ENCODE assay signal across 17 mouse cellular contexts in the genomic region with DNA sequence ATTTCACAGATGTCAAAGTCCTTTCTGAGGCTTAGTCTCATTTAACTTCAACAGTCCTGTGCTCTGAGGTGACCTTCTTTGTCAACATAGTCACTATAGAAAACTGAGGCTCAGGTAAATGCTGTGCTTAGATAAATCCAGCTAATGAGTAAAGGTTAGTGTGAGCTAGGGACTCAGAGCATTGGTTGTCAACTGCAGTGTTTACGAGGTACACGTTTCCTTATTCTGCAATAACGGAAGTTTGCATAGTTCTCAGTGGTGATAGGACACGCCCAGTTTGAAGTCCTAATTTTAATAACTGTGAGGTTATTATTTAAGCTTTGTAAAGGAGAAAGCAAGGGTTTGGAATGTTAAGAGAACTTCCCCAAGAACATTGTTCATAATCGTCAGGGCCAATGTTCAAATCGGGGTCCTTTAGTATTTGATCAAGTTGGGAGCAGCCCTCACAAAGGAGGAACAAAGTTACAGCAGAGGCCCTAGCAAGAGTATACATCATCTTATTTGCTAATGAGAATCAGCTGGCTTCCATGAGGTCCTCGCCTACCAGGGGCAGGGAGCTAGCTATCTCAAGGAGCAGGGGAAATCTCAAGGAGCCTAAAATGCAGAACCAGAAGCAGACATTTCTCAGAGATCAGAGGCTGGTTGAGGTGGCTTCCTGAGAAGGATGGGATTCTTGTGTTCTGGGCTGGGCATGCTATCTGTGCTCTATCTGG.
DNase-seq lines count a peak whose midpoint lies in the region; ATAC-seq lines count a peak whose summit lies in the region.
"Had no signal": no experiment of that assay in that cellular context is flagged by ENCODE, and none has a peak within 500 bp of the region (broad histone marks: within the 10 kb centered on the region; RNA-seq: fewer than 3 reads in every experiment).

No protein-coding gene starts in this region.

- no peaks in the 10 kb centered on the region for H3K36me3 ChIP-seq in embryonic facial prominence, embryonic 11.5 days (replicated peaks; ENCODE audit: control insufficient read depth, insufficient read depth, low read depth, low read length)
- H3K36me3 ChIP-seq in intestine, embryonic 16.5 days (ENCODE audit: control insufficient read depth, insufficient read depth, low read length): no peaks in the 10 kb centered on the region
- H3K36me3 ChIP-seq: hindbrain, embryonic 13.5 days; kidney, embryonic 15.5 days; limb, embryonic 15.5 days; liver, embryonic 15.5 days had no signal

- H3K4me2 ChIP-seq in embryonic facial prominence, embryonic 11.5 days (ENCODE audit: low read depth, low read length): no peak overlapping the region
- H3K4me2 ChIP-seq in intestine, embryonic 16.5 days (ENCODE audit: low read depth, low read length): no peak overlapping the region
- H3K4me2 ChIP-seq: heart, embryonic 11.5 days; hindbrain, embryonic 13.5 days; kidney, embryonic 15.5 days; limb, embryonic 15.5 days; liver, embryonic 15.5 days had no signal

- H3K9ac ChIP-seq in embryonic facial prominence, embryonic 11.5 days (replicated peaks; ENCODE audit: low read length): no peak overlapping the region
- no peak overlapping the region for H3K9ac ChIP-seq in intestine, embryonic 16.5 days (ENCODE audit: low read depth, low read length)
- H3K9ac ChIP-seq: hindbrain, embryonic 13.5 days; kidney, embryonic 15.5 days; limb, embryonic 15.5 days; liver, embryonic 15.5 days had no signal

- no peaks in the 10 kb centered on the region for H3K9me3 ChIP-seq in embryonic facial prominence, embryonic 11.5 days (replicated peaks; ENCODE audit: control insufficient read depth, low read length)
- H3K9me3 ChIP-seq in intestine, embryonic 16.5 days (ENCODE audit: control insufficient read depth, low read length): no peaks in the 10 kb centered on the region
- H3K9me3 ChIP-seq: hindbrain, embryonic 13.5 days; kidney, embryonic 15.5 days; limb, embryonic 15.5 days; liver, embryonic 15.5 days had no signal

- H3K4me1 ChIP-seq in embryonic facial prominence, embryonic 11.5 days (ENCODE audit: control insufficient read depth, insufficient read depth, low read length): no peaks in the 10 kb centered on the region
- no peaks in the 10 kb centered on the region for H3K4me1 ChIP-seq in intestine, embryonic 16.5 days (ENCODE audit: control insufficient read depth, insufficient read depth, low read length)
- H3K4me1 ChIP-seq: hindbrain, embryonic 13.5 days; kidney, embryonic 15.5 days; liver, embryonic 15.5 days had no signal

- no peak for ATAC-seq in embryonic facial prominence, embryonic 11.5 days (replicated peaks; ENCODE audit: insufficient number of reproducible peaks, low FRiP score, low TSS enrichment, low read depth)
- peak; percentile 98 for ATAC-seq in intestine, embryonic 16.5 days
- 0 out of 2 replicates have a peak, but pooled peaks have one; percentile 43 for ATAC-seq in monocyte, adult 5-6 weeks (replicated peaks; ENCODE audit: insufficient number of reproducible peaks, low FRiP score, low TSS enrichment, poor library complexity, severe bottlenecking)
- ATAC-seq: forebrain, embryonic 14.5 days; inflammation-experienced regulatory T-cells, adult 6 months had no signal

- DNase-seq in 3T3-L1 (ENCODE audit: low read depth, low spot score): peak; percentile 14
- DNase-seq in embryonic facial prominence, embryonic 11.5 days (ENCODE audit: low spot score): peak; percentile 37
- no peak for DNase-seq in kidney, postnatal 36 days
- no peak for DNase-seq in urinary bladder, adult 2 months (ENCODE audit: low spot score)
- no peak for DNase-seq in right cerebral cortex, postnatal 14 days
- DNase-seq: cerebellum, adult 9-10 months; lung, postnatal 10 days; thymus, adult 2 months had no signal

- H3K4me3 ChIP-seq in embryonic facial prominence, embryonic 11.5 days (ENCODE audit: low read depth, low read length): no peak overlapping the region
- H3K4me3 ChIP-seq in intestine, embryonic 16.5 days (ENCODE audit: low read length): no peak overlapping the region
- H3K4me3 ChIP-seq: hindbrain, embryonic 13.5 days; kidney, embryonic 15.5 days; limb, embryonic 15.5 days; liver, embryonic 15.5 days had no signal

- no peaks in the 10 kb centered on the region for H3K27me3 ChIP-seq in embryonic facial prominence, embryonic 11.5 days (ENCODE audit: control insufficient read depth, insufficient read depth, low read length)
- H3K27me3 ChIP-seq in intestine, embryonic 16.5 days (replicated peaks; ENCODE audit: control insufficient read depth, insufficient read depth, low read length): no peaks in the 10 kb centered on the region
- H3K27me3 ChIP-seq: hindbrain, embryonic 13.5 days; kidney, embryonic 15.5 days; limb, embryonic 15.5 days; liver, embryonic 15.5 days had no signal

- H3K27ac ChIP-seq in embryonic facial prominence, embryonic 11.5 days (replicated peaks; ENCODE audit: low read depth, low read length): peak overlapping the region; percentile 78; the same call in 1 of the 2 replicates
- no peak overlapping the region for H3K27ac ChIP-seq in intestine, embryonic 16.5 days (ENCODE audit: low read length)
- H3K27ac ChIP-seq: hindbrain, embryonic 13.5 days; kidney, embryonic 15.5 days; limb, embryonic 15.5 days; liver, embryonic 15.5 days had no signal

- 77% methylated on average over 7 of the region's 7 CpGs for WGBS in embryonic facial prominence, embryonic 11.5 days
- WGBS in intestine, embryonic 16.5 days: 66% methylated on average over 7 of the region's 7 CpGs

Comparison
In these comparisons a context has a peak if more than half of its experiments do, and no peak if none do; other contexts are left out.
1. DNase-seq: peak in 3T3-L1 (single experiment) and embryonic facial prominence, embryonic 11.5 days (single experiment); none in kidney, postnatal 36 days (0 of 2), urinary bladder, adult 2 months (single experiment) and right cerebral cortex, postnatal 14 days (single experiment).